Mouse (Mus musculus): Measurements from ENCODE around the gene Dguok.

Dguok gene

DNA sequence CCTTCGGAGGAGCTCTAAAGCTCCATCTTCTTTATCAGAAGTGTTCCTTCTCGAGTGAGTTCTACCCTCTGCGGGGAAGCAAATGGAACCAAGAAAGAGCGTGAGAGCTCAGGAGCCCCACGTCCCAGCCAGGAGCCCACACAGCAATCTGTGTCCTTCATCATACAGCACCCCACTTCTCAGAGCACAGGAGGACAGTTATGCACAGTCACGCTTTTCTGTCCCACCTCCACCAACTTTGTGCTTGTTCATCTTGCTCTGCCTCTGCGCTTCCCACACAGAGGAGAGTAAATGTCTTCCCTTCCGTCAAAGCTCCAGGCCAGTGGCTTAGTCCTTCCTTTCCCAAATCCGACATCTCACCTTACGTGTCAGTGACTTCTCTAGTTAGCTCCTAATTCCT, 7.7 kb downstream of the Dguok start:
- DNase-seq (ENCODE audit: inconsistent ontology term) = no peak

DNA sequence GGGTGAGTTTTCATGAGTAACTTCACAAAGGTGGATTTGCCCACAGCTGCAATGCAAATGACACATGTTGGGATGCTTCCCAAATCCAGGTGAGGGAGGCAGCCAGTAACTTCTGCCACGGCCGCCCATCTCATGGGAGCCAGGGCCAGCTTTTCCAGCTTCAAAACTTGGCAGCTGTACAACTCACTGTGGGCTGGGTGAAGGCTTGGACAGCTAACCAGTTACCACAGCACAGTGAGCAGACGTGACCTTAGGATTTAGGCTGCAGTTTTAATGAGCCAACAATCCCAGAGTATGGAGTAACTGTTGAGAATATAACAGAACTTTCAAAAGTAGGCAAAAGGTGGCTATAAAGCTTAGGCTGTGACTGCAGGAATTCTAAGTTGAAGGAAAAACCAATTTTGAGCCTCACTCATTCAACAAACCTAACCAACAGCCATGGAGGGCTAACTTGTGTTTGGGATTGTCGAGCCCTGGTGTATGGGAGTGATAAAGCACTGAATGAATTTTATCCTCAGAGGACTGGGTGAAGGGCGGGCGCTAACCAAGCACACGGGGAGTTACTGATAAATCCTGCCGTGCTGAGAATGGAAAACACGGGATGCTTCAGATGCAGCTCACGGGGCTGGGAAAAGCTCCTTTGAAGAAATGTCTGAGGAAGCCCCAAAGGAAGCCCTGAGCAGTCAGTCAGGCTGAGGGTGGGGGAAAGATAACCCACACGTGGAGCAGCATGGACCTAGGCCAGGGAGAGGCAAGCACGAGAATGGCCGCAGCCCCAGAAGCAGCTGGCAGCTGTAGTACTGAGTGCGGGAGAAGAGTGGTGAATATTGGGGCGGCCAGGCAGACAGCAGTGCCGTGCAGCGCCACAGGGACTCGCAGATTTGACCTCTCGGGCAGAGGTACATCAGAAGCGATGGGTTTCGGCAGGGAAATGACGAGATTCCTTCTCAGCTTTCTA, 9.7 kb downstream of the Dguok start:
- peak; percentile 80 for DNase-seq (ENCODE audit: inconsistent ontology term)

DNA sequence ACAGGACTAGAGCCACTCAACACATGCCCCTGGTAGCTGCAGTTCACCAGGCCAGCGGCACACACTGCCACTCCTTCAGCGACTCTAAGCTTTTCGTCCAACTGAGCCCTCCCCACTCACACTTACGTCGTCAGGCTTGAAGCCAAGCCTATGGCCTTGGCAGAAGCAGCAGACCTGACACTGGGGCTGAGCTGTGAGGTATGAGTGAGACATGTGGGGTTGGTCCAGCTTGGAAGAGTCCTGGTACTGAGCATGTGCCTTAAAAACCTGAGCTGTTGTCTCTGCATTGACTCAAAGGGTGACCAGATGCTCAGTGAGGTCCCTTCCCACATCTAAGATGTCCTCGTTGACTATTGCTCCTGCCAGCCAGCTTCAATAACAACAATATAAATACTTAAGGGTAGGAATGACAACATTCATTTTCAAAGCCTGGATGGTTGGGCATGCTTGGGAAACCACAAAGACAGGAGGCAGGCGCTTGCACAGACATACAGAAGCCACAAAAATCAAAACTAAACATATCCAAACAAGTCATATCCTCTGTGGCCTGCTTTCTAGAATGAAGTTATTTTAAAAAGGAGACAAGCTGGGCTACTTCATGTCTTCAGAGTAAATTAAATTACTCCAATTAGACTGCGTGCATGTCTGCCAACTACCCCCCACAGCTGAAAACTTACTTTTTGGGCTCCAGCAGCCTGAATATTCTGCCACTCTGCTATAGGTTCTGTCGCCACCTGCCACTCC, 10.6 kb downstream of the Dguok start:
- DNase-seq (ENCODE audit: inconsistent ontology term) = peak; percentile 85

DNA sequence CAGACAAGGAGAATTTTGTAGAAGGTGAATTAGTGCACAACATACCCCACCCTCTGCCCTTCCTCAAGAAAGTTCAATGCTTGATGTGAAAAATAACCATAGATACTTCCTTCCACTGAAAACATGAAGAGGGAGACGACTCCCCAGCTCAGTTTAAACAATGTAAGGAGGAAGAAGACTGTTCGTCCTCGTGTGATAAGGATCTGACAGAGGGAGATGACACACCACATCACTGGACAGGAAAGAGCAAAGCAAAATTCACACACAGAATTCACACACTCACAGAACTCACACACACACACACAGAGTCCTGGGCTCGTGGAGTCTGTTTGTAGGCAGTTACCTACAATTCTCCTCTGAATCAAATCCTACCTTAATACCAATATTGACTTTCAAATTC, 16.1 kb downstream of the Dguok start:
- no peak for DNase-seq (ENCODE audit: inconsistent ontology term)

DNA sequence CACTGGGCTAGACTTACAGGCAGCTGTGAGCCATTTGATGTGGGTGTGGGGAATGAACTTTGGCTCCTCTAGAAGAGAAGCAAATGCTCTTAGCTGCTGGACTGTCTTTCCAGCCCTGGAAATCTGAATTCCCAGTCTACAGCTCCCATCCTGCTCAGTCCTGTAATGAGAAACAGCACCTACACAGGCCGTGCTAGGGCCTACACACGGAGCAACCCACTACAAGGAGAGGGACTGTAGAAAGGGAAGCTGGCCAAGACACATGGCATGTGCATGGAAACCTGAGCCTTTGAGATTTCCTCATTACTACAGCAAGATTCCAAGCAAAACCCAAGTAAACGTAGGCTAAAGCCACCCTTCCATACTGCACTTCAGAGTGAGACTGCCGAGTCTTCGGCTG, 18.6 kb downstream of the Dguok start:
- DNase-seq (ENCODE audit: inconsistent ontology term) = no peak

DNA sequence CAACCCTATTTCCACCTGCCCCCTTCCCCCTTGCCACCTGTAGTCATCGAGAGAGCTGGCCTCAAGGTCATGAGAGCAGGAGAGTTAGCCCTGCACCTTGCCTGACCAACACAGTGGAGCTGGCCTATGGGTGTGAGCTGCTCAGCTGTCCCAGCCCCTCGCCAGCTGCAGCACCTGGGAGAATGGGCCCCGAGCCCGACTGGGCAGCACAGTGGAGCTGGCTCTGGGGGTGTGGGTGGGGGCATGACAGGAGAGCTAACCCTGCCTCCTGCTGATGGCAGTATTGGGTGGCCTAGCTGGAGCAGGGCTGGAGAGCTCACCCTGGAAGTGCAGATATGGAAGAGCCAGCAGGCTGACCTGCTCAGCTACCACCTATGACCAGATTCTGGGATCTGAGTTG, 19.5 kb downstream of the Dguok start:
- no peak for DNase-seq (ENCODE audit: inconsistent ontology term)

DNA sequence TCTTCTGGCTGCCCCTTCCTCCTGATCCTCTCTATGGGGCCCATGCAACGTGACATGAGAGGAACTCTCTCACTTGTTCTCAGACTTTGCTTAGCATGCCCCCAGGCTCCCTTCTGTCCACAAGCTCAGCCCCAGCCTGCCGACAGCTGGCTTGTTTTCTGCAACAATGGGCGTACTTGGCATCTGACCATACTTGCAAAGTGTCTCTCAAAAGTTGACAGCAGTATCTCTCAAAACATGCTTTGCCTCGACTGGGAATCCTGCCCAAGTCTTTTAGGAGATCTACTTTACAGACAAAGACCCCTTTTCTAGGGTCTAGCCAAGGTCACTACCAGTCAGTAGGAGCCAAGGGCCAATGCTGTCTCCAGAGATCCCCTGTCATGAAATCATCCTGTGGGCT, 20.9 kb downstream of the Dguok start:
- DNase-seq (ENCODE audit: inconsistent ontology term) = peak; percentile 16

DNA sequence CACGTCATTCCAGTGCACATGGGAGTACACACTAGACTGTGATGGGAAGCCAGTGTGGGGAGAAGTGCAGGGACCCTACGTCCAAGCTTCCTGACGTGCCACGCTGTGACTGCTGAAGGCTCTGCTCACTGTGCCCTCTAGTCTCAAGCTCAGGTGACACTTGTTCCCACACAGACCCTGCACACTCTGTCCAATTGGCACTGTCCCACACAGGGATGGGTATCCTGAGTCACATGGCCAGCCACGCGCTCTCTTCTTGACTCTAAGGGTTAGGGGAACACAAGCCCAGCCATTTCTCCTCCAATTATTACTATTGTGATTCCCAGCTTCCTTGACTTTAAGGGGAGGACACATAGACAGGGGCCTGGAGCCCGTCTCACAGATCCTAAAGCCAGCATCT, 23.0 kb downstream of the Dguok start:
- DNase-seq (ENCODE audit: inconsistent ontology term) = no peak

DNA sequence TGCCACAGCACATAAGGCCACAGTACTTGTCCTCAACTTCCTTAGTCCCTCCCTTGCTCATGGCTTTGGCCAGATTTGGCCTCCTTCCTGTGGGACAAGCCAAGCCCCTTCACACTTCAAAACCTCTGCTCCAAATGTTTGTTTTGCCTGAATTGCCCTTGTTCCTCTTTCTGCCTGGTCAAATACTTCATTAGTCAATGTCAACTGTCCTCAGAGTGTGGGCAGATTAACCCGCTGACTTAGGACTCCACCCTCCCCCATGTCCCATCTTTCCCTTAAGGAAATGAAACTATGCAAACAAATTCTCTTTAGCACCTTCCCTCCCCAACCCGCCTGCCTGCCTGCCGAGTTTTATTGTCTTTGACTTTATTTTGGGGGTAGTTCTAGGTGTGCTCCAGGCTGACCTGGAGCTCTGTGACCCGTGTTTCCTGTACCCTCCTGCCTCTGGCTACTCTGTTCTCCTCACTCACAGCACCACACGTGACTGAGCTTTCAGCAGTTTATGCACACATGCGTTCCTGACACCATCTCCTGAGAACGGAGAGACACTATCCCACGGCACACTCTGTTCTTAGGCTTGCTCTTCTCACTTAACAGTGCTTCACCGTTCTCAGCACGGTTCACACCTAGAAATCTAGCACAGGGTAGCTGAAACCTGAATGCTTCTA, 24.2 kb downstream of the Dguok start:
- DNase-seq (ENCODE audit: inconsistent ontology term) = no peak

DNA sequence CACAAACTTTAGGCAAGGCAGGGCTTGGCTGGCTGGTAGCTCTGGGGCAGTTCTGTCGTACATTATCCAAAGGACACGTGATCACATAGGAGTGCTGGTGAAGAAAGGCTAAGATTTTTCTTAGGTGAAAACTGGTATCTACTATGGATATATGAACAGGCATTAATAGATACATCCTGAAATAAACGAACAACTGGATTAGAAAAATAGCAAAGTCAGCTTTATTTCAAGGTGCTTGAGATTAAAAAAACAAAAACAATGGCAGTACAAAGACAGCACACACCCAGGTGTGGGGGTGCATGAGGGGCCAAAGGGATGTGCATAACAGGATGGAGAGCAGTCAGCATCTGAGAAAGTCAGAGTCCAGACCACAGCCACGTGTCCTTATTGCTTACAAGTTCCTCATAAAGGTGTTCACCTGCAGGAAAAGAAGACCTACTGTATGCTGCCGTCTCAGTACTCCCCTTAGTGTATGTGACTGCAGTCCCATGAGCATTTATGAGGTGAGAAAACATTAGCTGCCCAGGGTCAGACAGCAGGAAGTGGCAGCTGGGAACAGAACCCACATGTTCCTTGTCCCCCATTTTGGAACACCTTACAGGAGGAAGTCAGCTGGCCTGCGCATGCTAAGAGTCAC, 26.6 kb downstream of the Dguok start:
- DNase-seq (ENCODE audit: inconsistent ontology term) = no peak

DNA sequence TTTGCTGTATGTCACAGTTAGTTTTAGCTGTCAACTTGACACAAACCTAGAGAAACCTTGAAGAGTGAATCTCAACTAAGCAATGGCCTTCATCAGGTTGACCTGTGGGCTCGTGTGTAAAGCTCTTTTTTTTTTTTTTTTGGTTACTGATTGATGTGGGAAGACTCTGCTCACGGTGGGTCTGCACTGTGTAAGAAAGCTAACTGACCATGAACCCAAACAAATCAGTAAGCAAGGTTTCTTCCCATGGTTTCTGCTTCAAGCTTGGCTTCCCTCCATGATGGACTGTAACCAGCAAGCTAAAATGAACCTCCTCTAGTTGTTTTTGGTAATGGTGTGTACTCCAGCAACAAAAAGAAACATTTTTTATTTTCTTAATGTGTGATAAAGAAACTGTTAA, 27.6 kb downstream of the Dguok start:
- DNase-seq (ENCODE audit: inconsistent ontology term) = no peak

DNA sequence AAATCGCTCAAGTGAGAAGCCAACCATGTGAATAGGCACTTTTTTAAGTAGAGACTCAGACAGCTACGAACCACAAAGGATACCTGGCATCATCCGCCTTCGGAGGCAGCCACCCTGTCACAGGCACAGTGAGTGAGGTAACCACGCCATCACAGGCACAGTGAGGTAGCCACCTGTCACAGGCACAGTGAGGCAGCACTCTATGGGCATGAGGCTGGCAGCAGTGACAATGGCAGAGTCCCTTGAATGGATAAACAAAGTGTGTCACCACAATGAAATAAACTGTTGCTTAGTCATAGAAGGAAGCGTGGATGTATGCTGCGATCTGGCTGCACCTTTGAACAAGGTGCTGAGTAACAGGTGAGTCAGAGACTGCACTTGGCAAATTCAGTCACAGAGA, 28.1 kb downstream of the Dguok start:
- DNase-seq (ENCODE audit: inconsistent ontology term) = no peak

DNA sequence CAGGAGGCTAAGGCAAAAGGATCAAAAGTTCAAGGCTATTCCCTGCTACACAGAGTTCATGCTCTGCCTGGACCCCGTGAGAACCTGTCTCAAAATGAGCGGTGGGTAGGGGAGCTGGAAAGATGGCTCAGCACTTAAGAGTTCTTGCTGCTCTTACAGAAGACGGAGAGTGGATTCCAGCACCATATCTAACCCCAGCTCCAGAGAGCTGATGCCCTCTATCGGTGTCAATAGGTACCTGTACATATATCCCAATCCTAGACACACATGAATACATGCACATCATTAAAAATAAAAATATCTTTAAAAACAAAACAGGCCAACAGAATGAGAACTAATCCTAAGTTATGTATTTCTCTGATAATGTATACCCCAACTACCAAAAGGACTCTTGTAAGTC, 28.6 kb downstream of the Dguok start:
- DNase-seq (ENCODE audit: inconsistent ontology term) = no peak

DNA sequence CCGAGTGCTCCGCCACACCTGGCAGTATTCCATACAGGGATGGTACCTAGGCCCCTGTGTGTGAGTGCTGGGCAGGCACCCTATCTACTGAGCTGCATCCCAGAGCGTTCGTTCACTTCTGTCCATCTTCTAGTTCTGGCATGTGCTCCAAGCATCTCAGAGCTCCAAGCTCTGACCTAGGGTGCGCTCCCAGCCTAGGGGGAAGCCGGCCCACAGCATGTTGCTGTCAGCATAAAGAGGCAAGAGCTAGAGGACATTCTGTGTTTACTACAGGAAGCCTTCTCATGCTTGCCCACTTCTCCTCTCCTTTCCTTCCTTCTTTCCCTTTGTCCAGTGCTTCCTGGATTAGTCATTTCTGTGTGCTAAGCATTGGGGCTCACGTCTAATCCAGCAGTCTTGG, 31.3 kb downstream of the Dguok start:
- no peak for DNase-seq (ENCODE audit: inconsistent ontology term)

DNA sequence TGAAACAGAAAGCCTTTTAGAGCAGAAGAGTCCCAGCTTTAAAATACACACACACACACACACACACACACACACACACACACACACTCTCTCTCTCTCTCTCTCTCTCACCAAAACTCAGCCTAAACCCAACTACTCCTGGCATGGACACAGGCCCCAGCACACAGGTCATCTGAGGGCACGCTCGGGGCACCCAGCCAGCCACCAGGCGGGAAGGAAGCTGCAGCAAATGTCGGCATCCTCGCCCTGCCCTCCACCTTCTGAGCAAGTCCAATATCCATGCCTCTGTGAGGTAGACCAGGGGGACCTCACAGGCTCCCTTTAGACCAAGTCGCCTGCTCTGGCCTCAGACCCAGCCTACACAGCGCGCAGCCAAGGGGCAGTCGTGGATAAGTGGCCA, 33.5 kb downstream of the Dguok start:
- DNase-seq (ENCODE audit: inconsistent ontology term) = peak; percentile 8

DNA sequence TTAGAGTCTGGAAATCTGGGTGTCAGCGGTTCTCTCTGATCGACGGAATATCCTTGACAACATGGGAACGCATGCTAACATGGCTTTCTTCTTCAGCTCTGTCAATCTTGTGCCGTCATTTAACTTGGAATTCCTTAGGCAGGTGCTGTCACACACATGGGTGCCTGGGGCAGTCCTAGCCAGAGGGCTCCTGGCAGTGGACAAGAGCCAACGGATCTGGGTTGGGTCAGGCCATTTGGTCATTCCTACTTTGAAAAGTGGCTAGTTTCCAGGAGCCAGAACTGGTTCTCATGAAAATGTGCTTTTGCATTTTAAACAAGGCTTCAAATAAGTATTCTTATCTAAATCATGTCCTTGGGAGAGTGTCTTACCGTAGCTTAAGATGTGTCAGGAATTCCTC, 35.0 kb downstream of the Dguok start:
- no peak for DNase-seq (ENCODE audit: inconsistent ontology term)

DNA sequence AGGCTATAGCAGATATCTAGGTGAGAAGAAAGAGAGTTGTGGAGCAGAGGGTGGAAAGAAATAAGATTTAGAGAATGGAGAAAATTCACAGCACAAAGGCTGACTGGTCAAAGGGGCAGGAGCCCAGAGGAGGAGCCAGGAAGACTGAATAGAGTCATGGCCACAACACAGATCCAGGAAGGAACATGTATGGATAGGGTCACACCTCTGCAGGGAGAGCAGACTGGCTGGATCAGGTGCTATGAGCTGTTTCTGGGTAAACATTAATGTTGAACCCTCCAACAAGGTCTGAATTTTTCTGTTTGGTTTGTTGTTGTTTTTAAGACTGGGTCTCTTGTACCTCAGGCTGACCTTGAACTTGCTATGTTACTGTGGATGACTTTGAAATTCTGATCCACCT, 42.8 kb downstream of the Dguok start:
- no peak for DNase-seq (ENCODE audit: inconsistent ontology term)

DNA sequence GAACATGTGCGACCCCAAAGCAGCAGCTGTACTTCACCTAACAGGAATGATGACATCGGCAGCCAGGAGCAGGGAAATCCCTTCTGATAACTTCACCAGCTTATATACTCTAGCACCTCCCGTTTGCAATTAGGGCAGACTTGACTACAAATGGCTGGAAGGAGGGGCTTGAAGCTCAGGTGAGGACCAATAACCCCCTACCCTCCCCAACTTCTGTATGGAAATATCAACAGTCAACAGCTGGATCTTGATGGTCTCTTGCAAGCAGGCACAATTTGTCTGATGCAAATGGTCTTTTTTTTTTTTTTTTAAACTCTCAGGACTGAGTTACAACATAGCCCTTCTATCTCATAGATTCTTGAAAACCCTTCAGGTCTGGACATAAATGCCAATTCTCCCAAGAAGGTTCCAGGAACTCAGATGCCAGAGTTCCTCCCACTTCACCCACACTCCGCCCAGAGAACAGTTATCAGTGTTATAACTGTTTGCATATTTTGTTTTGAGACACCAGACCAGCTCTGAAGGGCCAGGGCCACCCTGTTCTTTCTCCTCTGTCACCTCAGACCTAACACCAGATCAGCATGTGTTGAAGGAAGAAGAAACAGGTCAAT, 47.6 kb downstream of the Dguok start, which contains the start of gene Tet3:
TSS of gene Tet3 (minus strand) at position 51 of the 611 bp plus-strand sequence.
- DNase-seq (ENCODE audit: inconsistent ontology term) = no peak

DNA sequence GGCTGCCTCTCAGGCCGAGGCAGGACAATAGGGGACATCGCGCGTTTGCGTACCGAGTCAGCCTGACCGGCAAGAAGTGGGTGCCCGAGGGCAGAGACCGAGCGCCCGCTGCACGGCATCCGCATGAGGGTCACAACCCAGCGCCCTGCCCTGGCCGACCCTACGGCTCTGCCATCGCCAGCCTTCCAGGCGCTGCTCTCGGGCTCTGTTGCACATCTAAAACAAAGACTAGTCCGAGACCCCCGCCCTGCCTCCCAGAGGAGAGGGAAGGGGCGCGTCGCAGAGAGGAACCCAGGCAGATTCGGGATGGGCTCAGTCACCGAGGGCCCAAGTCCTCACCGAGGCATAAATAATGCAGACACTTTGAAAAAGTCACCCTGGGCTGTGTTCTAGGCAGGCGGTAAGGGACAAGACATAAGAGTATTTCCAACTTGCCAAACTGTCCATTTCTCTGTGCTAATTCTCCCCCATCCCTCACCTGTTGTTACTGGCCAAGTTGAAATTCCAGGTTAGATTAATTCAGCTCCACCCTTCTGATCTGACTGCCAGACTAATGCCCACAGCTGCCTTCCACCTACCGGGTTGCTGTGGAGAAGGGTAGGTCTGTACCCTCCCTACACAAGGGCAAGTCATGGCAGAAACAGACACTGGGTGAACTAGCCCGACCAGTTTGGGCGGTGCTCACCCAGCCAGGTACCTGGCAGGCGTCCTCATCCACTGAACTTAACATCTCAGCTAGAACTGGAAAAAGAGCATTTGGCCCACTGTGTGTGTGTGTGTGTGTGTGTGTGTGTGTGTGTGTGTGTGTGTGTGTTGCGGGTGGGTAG, 49.6 kb downstream of the Dguok start:
- DNase-seq (ENCODE audit: inconsistent ontology term) = no peak

DNA sequence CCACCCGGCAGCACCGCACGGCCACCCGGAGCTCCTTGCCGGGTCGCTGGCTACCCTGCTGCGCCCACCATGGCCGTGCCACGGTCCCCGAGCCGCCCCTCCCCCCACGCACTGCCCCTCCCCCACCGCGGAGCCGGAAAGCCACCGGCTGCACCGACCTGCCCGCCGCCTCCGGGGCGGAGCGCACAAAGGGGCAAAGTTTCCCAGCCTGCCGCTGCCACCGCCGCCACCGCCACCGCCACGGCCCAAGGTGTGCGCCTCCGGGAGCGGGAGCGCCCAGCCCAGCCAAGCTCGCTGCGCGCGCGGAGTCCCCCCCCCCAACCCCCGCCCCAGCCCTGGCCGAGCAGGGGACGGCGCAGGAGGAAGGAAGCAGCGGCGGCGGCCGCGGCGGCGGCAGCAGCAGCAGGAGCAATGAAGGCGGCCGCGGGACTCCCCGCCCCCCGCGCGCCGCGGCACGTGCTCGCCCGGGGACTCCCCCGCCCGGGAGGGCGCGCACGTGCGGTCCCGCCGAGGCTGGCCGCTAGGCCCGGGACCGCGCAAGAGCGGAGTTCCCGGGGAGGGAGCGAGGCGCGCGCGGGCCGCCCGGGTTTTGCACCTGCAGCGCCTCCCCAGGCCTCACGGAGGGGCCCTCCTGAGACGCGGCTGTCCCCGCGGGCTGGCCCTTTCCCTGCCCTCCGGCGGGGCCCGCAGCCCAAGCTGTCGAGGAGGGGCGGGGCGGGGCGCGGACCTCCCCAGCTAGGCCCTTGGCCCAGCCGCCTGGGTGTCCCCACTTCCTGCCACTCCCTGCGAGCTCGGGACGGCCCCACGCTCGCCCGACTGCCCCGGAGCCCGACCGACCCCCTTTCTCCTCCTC, 50.4 kb downstream of the Dguok start:
- peak; percentile 76 for DNase-seq (ENCODE audit: inconsistent ontology term)

Measured in Muller cell, postnatal 12 days (primary cell).